Mouse (Mus musculus): Measurements from ENCODE around the gene Galnt9. TPM values are rescaled to one million over a fixed set of nuclear protein-coding genes. Genes with fewer than 3 reads are reported as not detected.

Galnt9 gene
- polyA plus RNA-seq, 1 experiment from 2014 or later, result 0.09 TPM

DNA sequence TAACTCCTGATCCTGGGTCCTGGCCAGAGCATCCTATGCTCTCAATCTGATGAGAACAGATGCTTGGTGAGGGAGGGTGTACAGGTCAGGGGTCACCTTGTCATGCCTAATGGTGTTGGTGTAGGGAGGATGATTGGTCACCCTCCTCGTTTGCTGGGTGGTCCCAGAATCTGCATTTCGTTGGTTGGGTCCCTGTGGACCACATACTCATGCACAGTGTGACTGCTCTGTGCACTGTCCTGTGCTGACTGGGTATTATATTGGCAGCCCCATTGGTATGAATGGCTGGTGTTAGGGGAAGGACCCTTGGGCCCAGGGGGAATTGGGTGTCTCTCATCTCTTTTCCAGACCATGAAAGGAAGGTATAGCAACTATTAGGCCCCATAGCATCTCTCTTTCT is 11.0 kb downstream of the Galnt9 start:
- Histone ChIP-seq H3K9me3 (no peaks in the 10 kb centered on the region), H3K9ac (replicated peaks) (no peak overlapping the region), H3K36me3 (no peaks in the 10 kb centered on the region), H3K27ac (no peak overlapping the region), H3K4me3 (replicated peaks) (no peak overlapping the region), H3K4me2 (no peak overlapping the region), H3K4me1 (replicated peaks) (no peaks in the 10 kb centered on the region), H3K27me3 (peaks cover 10% of the 10 kb centered on the region; the same call in 1 of the 2 replicates)
- no peak for ATAC-seq (ENCODE audit: insufficient number of reproducible peaks, insufficient read depth, low FRiP score, low TSS enrichment, low read depth)
- WGBS, result 44% methylated on average over 2 of the region's 2 CpGs

DNA sequence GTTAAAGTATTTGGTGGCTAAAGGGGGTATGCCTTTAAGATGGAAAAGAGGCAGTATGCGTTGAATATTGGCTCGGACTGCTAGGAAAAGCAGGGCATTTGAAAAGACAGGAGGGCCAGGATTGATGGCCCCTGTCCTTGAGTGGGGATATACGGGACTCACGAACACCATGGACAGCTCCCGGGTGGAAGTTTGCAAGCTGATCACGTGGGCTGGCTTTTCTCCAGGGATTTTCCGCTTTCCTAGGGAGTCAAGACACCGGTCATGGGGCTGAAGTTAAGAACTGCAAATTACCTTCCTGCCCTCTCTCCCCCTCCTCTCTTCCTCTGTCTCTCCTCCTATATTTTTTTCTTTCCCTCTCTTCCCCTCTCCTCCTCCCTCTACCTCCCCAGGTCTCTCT is 14.2 kb downstream of the Galnt9 start:
- 14% methylated on average over 8 of the region's 8 CpGs for WGBS
- H3K9me3 ChIP-seq, result no peaks in the 10 kb centered on the region
- ATAC-seq (ENCODE audit: insufficient number of reproducible peaks, insufficient read depth, low FRiP score, low TSS enrichment, low read depth), result no peak
- no peak overlapping the region for H3K27ac ChIP-seq
- no peak overlapping the region for H3K4me2 ChIP-seq
- H3K4me3 ChIP-seq (replicated peaks), result no peak overlapping the region
- no peak overlapping the region for H3K9ac ChIP-seq (replicated peaks)
- H3K27me3 ChIP-seq, result no peaks in the 10 kb centered on the region
- H3K4me1 ChIP-seq (replicated peaks), result no peaks in the 10 kb centered on the region
- no peaks in the 10 kb centered on the region for H3K36me3 ChIP-seq

DNA sequence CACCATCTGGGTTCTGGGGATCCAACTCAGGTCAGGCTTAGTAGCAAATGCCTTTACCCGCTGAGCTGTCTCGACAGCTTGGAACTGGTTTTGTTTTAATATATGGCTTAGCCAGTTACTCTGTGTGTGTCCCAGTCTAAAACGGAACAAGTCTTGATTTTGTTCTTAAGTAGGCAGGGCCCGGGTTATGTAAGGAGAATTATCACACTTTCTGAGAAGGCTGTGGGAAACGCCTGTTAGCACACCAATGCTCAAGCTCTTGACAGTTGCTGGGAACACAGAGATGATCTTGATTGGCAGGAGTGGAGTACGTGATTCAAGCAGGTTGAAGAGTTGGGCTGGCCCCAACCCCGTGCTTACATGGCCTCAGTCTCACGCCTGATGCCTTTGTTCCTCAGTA is 15.5 kb downstream of the Galnt9 start:
- H3K27me3 ChIP-seq, result no peaks in the 10 kb centered on the region
- no peaks in the 10 kb centered on the region for H3K9me3 ChIP-seq
- no peak overlapping the region for H3K27ac ChIP-seq
- H3K36me3 ChIP-seq, result no peaks in the 10 kb centered on the region
- H3K4me1 ChIP-seq (replicated peaks), result no peaks in the 10 kb centered on the region
- ATAC-seq (ENCODE audit: insufficient number of reproducible peaks, insufficient read depth, low FRiP score, low TSS enrichment, low read depth), result no peak
- 89% methylated on average over 8 of the region's 8 CpGs for WGBS
- no peak overlapping the region for H3K4me3 ChIP-seq (replicated peaks)
- no peak overlapping the region for H3K9ac ChIP-seq (replicated peaks)
- H3K4me2 ChIP-seq, result no peak overlapping the region

DNA sequence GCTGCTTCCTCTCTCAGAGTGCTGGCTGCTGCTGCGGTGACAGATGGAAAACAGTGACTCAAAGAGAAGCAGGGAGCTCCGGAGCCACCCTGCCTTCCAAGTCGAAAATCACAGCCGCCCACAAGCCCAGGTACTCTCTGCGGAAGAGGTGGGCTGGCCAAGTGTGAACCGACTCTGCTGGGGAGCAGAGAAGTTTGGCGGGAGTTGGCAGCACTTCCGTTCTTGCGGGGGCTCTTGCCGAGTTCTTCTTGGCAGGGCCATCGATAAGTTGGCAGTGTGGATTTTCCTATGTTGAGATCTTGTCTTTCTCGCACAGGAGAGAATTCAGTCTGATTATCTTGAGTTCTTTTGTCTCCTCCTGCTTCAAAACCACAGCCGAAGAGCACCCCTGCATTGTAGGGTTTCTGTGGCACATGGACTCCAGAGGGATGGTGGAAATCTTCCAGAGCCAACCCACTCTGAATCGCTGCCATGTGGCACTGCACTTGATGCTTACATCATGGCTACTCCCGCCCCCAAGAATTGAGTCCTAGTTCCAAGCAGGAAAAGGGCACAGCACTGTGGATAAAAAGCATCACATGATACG is 18.7 kb downstream of the Galnt9 start:
- WGBS, result 78% methylated on average over 16 of the region's 16 CpGs
- Histone ChIP-seq H3K9ac (replicated peaks) (no peak overlapping the region), H3K4me1 (replicated peaks) (no peaks in the 10 kb centered on the region), H3K36me3 (no peaks in the 10 kb centered on the region), H3K27ac (no peak overlapping the region), H3K4me2 (no peak overlapping the region), H3K27me3 (no peaks in the 10 kb centered on the region), H3K9me3 (no peaks in the 10 kb centered on the region), H3K4me3 (replicated peaks) (no peak overlapping the region)
- ATAC-seq (ENCODE audit: insufficient number of reproducible peaks, insufficient read depth, low FRiP score, low TSS enrichment, low read depth), result no peak

DNA sequence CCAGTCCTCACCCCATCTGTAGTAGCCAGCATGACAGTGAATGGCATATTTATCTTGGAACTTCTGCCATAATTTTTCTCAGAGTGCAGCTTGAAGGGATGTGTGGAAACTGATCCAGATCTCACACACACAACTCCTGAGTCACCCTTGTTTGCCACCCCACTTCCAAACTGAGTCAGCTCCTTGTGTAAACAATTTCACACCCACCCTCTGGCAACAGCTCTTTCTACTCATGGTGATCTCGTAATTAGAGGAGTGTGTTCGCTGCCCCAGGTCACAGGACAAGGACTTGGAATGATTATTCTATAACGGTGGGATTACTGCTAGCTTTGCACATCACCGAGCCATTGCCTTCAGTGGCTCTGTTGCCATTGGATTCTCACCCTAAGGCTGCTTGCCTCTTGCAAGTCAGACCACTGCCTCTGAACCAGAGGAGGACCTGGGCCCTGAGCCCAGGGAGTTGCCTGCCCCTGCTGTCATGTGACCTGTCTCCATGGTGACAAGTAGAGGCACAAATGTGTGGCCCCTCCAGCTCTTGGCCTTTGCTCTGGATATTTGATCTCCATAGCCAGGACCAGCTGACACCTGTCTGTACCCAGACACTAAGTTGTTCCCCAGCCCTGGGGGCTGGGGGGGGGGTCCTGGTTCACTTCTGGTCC is 21.0 kb downstream of the Galnt9 start:
- WGBS, result 53% methylated on average over 4 of the region's 4 CpGs
- no peaks in the 10 kb centered on the region for H3K27me3 ChIP-seq
- no peak overlapping the region for H3K4me3 ChIP-seq (replicated peaks)
- H3K36me3 ChIP-seq, result no peaks in the 10 kb centered on the region
- H3K9ac ChIP-seq (replicated peaks), result no peak overlapping the region
- H3K27ac ChIP-seq, result no peak overlapping the region
- no peaks in the 10 kb centered on the region for H3K4me1 ChIP-seq (replicated peaks)
- no peaks in the 10 kb centered on the region for H3K9me3 ChIP-seq
- H3K4me2 ChIP-seq, result no peak overlapping the region
- no peak for ATAC-seq (ENCODE audit: insufficient number of reproducible peaks, insufficient read depth, low FRiP score, low TSS enrichment, low read depth)

DNA sequence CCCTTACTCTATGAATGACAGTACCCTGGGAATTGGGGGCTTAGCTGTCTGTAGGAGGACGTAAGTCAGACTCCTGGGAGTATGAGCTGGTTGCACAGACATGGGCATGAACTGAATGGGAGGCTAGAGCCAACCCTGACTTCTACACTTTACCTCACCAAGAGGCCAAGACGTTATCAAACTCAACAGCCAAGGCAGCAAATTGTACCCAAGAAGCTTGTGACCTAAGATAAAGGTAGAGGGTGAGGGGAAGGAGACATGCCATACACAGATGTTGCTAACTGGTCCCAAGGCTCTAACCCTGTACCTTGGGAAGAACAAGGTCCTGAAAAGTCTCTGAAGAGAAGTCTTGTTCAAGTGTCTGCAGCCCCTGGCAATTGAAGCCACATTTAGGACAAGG is 23.4 kb downstream of the Galnt9 start:
- Histone ChIP-seq H3K4me2 (no peak overlapping the region), H3K4me3 (replicated peaks) (no peak overlapping the region)
- WGBS, result 78% methylated on average over 2 of the region's 2 CpGs

DNA sequence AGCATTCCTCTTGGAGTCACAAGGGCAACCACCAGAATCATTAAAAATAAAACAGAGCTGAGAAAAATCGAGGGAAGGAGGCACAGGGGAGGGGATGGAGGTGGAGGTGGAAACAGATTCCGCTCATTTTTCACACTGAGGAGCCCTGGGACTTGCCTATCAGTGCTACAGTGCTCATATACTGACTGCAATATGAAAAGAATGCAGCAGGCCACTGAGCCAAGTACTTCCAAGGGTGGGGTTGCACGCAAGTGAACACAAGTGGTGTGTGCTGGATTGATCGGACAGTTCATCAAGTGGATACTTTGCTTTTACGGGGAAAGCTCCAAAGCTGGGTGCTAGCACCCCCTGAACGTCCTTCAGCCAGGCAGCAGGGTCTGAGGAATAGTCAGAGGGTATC is 30.7 kb downstream of the Galnt9 start:
- no peaks in the 10 kb centered on the region for H3K4me1 ChIP-seq (replicated peaks)
- H3K9ac ChIP-seq (replicated peaks), result no peak overlapping the region
- WGBS, result 67% methylated on average over 6 of the region's 6 CpGs
- no peaks in the 10 kb centered on the region for H3K27me3 ChIP-seq
- H3K9me3 ChIP-seq, result no peaks in the 10 kb centered on the region
- H3K36me3 ChIP-seq, result no peaks in the 10 kb centered on the region
- no peak overlapping the region for H3K27ac ChIP-seq
- no peak overlapping the region for H3K4me2 ChIP-seq
- ATAC-seq (ENCODE audit: insufficient number of reproducible peaks, insufficient read depth, low FRiP score, low TSS enrichment, low read depth), result no peak
- H3K4me3 ChIP-seq (replicated peaks), result no peak overlapping the region

More for the DNA sequence above, 23.4 kb downstream of the Galnt9 start:
- H3K27ac ChIP-seq, result no peak overlapping the region
- no peak for ATAC-seq (ENCODE audit: insufficient number of reproducible peaks, insufficient read depth, low FRiP score, low TSS enrichment, low read depth)
- no peak overlapping the region for H3K9ac ChIP-seq (replicated peaks)
- no peaks in the 10 kb centered on the region for H3K9me3 ChIP-seq
- H3K36me3 ChIP-seq, result no peaks in the 10 kb centered on the region
- no peaks in the 10 kb centered on the region for H3K4me1 ChIP-seq (replicated peaks)
- no peaks in the 10 kb centered on the region for H3K27me3 ChIP-seq

DNA sequence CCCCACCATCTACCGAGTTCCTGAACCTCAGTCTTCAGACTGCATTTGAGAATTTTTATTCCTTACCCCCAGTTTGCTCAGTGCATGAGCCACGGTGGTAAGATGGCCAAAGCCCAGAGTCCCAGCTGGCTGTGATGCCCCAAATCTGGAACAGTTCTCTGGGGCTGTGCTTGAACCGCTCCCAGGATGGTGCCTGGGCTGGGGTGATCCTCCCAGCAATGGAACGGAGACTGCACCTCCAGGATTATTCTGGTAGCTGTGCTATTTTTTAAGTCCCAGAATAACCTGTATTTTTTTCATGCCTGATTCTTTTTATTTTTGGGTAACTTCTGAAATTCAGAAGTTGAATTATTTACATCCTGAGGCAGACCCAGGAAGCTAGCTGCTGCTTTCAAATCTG is 35.1 kb downstream of the Galnt9 start:
- no peak overlapping the region for H3K27ac ChIP-seq
- no peak overlapping the region for H3K4me3 ChIP-seq (replicated peaks)
- ATAC-seq (ENCODE audit: insufficient number of reproducible peaks, insufficient read depth, low FRiP score, low TSS enrichment, low read depth), result no peak
- no peaks in the 10 kb centered on the region for H3K4me1 ChIP-seq (replicated peaks)
- H3K9me3 ChIP-seq, result no peaks in the 10 kb centered on the region
- no peak overlapping the region for H3K4me2 ChIP-seq
- no peaks in the 10 kb centered on the region for H3K36me3 ChIP-seq
- 92% methylated on average over 4 of the region's 4 CpGs for WGBS
- H3K9ac ChIP-seq (replicated peaks), result no peak overlapping the region
- no peaks in the 10 kb centered on the region for H3K27me3 ChIP-seq

DNA sequence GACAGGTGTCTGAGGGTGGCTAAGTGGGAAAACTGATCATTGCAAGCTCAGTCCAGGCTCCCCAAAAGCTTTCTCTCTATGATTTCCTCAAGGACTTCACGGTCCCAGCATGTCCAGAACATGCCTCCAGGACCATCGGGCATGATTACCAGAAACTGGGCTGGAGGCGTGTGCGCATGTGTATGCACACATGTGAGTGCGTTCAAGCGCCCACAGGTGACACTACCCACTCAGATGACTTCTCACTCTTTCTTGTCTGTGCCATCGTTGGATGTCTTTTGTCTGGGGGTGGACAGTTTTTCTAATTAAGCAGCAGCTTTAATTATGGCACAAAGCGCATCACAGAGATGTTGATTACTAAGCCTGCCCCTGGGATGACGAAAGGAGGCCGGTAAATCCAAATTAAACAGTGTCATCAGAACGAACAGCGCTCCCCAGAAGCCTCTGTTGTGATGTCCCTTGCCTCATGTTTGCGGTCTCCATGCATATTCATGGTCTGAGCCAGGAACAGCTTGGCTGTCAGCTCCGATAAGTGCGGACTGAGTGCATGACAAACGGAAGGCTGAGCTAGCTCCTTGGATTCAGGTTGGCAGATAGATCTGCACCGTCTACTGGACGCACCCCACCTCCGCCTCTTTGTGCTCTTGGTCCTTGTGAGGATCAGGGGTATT is 36.5 kb downstream of the Galnt9 start:
- H3K36me3 ChIP-seq, result no peaks in the 10 kb centered on the region
- 88% methylated on average over 19 of the region's 19 CpGs for WGBS
- ATAC-seq (ENCODE audit: insufficient number of reproducible peaks, insufficient read depth, low FRiP score, low TSS enrichment, low read depth), result no peak
- H3K9me3 ChIP-seq, result no peaks in the 10 kb centered on the region
- H3K27ac ChIP-seq, result no peak overlapping the region
- H3K4me1 ChIP-seq (replicated peaks), result no peaks in the 10 kb centered on the region
- H3K4me2 ChIP-seq, result no peak overlapping the region
- no peak overlapping the region for H3K4me3 ChIP-seq (replicated peaks)
- H3K27me3 ChIP-seq, result no peaks in the 10 kb centered on the region
- H3K9ac ChIP-seq (replicated peaks), result no peak overlapping the region

DNA sequence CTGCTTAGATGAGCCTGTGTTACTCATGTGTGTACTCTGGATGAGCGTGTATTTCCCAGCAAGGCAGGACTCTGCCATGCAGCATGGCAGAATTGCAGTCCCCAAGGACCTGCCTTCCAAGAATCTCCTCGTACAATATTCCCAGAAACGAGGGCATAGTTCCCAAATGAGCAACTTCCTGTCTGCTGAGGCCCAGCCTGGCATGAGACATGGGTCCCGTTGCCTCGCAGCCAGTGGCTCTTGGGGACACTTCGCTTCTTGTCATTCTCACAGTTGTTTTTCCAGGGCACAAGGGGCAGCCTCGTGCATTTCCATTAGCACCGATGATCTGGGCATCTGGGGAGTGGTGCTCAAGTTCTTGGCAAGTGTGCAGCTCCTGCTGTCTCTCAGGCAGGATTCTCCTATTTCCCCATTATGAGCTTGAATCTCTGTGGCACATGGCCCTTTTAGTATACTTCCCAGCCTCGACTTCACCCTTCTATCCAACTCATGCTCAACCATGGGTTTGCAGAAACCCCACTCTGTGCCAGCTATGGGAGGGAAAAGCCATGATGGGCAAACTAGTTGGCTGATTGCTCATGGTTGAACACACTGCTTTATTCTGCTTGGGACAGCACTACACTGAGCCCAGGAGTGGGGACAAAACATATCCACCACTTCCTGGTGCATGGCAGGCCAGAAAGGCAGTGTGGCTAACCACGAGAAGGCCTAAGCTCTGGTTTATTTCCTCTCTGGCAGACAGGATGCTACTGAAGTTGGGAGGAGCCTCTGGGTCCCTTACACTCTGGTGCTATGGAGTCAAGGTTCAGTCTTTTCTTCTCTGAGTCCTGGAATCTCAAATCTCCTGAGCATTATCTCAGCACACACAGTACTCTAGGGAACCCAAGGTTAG is 38.7 kb downstream of the Galnt9 start:
- no peak for ATAC-seq (ENCODE audit: insufficient number of reproducible peaks, insufficient read depth, low FRiP score, low TSS enrichment, low read depth)
- Histone ChIP-seq H3K36me3 (no peaks in the 10 kb centered on the region), H3K4me2 (no peak overlapping the region), H3K27ac (no peak overlapping the region), H3K4me1 (replicated peaks) (no peaks in the 10 kb centered on the region), H3K9me3 (no peaks in the 10 kb centered on the region), H3K4me3 (replicated peaks) (no peak overlapping the region), H3K27me3 (no peaks in the 10 kb centered on the region), H3K9ac (replicated peaks) (no peak overlapping the region)
- WGBS, result 68% methylated on average over 10 of the region's 10 CpGs

DNA sequence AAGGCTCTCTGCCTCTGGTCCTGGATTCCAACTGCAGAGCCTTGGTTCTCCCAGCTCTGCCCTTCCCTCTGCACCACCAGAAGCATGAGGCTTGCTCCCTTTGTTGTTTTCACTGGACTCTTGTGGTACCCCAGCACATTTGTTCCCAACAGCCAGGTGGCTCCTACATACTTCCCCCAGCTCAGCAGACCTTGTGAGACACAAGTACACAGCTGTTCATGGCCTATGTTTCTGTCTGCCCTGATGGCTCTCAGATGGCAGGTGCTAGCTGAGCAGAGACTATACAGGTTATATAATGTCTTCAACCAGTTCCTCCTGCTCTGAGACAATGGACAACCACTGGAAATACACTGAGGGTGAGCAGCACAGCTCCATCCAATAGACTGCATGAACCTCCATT is 43.3 kb downstream of the Galnt9 start:
- no peak overlapping the region for H3K27ac ChIP-seq
- no peak overlapping the region for H3K9ac ChIP-seq (replicated peaks)
- H3K9me3 ChIP-seq, result no peaks in the 10 kb centered on the region
- H3K36me3 ChIP-seq, result no peaks in the 10 kb centered on the region
- H3K27me3 ChIP-seq, result no peaks in the 10 kb centered on the region
- H3K4me2 ChIP-seq, result no peak overlapping the region
- H3K4me1 ChIP-seq (replicated peaks), result no peaks in the 10 kb centered on the region
- no peak for ATAC-seq (ENCODE audit: insufficient number of reproducible peaks, insufficient read depth, low FRiP score, low TSS enrichment, low read depth)
- no peak overlapping the region for H3K4me3 ChIP-seq (replicated peaks)
